Mouse (Mus musculus) CH12.LX (cell line): ENCODE measurements around the gene Phf21a.

Experiments used
- CHD1 ChIP-seq: IDR thresholded peaks from 2 replicates; pipeline ENCODE4 v1.6.1; 2012; ENCODE audit warnings: low read depth, low read length, improper control_type of control experiment, inconsistent platforms
- CTCF ChIP-seq, 2 experiments: IDR thresholded peaks in 1 of 2; conservative IDR thresholded peaks in 1 of 2; 2 replicates each; pipeline ENCODE4 v1.5.1; 2011 to 2012; ENCODE audit warnings: low read depth in 2 of 2, low read length in 2 of 2, improper control_type of control experiment in 1 of 2, inconsistent platforms in 1 of 2, mild to moderate bottlenecking in 1 of 2, moderate library complexity in 1 of 2
- ETS1 ChIP-seq: conservative IDR thresholded peaks from 2 replicates; pipeline ENCODE4 v1.6.1; 2012; ENCODE audit warnings: low read depth, mild to moderate bottlenecking, inconsistent platforms, low read length, improper control_type of control experiment, moderate library complexity
- GABPA ChIP-seq: IDR thresholded peaks from 2 replicates; pipeline ENCODE4 v1.6.1; 2012; ENCODE audit warnings: low read depth, low read length, improper control_type of control experiment, inconsistent platforms; ENCODE audit not compliant: insufficient replicate concordance
- HCFC1 ChIP-seq: IDR thresholded peaks from 2 replicates; pipeline ENCODE4 v1.6.1; 2012; ENCODE audit warnings: low read depth, mild to moderate bottlenecking, inconsistent platforms, low read length, improper control_type of control experiment
- JUND ChIP-seq: conservative IDR thresholded peaks from 2 replicates; pipeline ENCODE4 v1.6.1; 2011; ENCODE audit warnings: low read depth, low read length, improper control_type of control experiment
- MEF2A ChIP-seq: IDR thresholded peaks from 2 replicates; pipeline ENCODE4 v1.6.1; 2014; ENCODE audit warnings: low read depth, mild to moderate bottlenecking, inconsistent platforms, low read length, improper control_type of control experiment, borderline replicate concordance
- POLR2A ChIP-seq: IDR thresholded peaks from 2 replicates; pipeline ENCODE4 v1.6.1; 2011; ENCODE audit warnings: low read depth, mild to moderate bottlenecking, improper control_type of control experiment, low read length
- POLR2AphosphoS2 ChIP-seq: IDR thresholded peaks from 2 replicates; pipeline ENCODE4 v1.6.1; 2011; ENCODE audit warnings: low read depth, low read length, improper control_type of control experiment
- UBTF ChIP-seq: IDR thresholded peaks from 2 replicates; pipeline ENCODE4 v1.6.1; 2012; ENCODE audit warnings: low read depth, mild to moderate bottlenecking, inconsistent platforms, low read length, improper control_type of control experiment, moderate library complexity
- USF1 ChIP-seq: IDR thresholded peaks from 2 replicates; pipeline ENCODE4 v1.6.1; 2014; ENCODE audit warnings: low read depth, mild to moderate bottlenecking, inconsistent platforms, low read length, improper control_type of control experiment
- ZC3H11A ChIP-seq: IDR thresholded peaks from 2 replicates; pipeline ENCODE4 v1.6.1; 2012; ENCODE audit warnings: low read depth, mild to moderate bottlenecking, inconsistent platforms, low read length, improper control_type of control experiment
- ZKSCAN1 ChIP-seq: IDR thresholded peaks from 2 replicates; pipeline ENCODE4 v1.6.1; 2012; ENCODE audit warnings: low read depth, inconsistent platforms, low read length, improper control_type of control experiment, borderline replicate concordance
- ZNF384 ChIP-seq: IDR thresholded peaks from 2 replicates; pipeline ENCODE4 v1.6.1; 2012; ENCODE audit warnings: low read depth, low read length, improper control_type of control experiment, inconsistent platforms

- TF ChIP-seq ZC3H11A (no peak), CHD1 (no peak), USF1 (no peak), UBTF (no peak), ZNF384 (no peak), CTCF (conservative IDR thresholded peaks at IDR 0.05 in 1 of 2, IDR thresholded peaks at IDR 0.05 in 1 of 2; ENCODE audit: low read depth in 2 of 2, low read length in 2 of 2) (no peak), HCFC1 (no peak), POLR2AphosphoS2 (no peak), MEF2A (no peak), POLR2A (no peak), JUND (no peak), ZKSCAN1 (no peak), ETS1 (no peak), GABPA (no peak)
These were observed 160.9 kb downstream of the Phf21a start for GRCm38 (mm10) chr2:92253777-92254176.
